Mouse (Mus musculus) hindbrain, embryonic 16.5 days (tissue): ENCODE measurements around the gene Gna11. TPM values are rescaled to one million over a fixed set of nuclear protein-coding genes. Genes with fewer than 3 reads are reported as not detected.

ENCODE experiments used
- ATAC-seq: fragments of 200-750 bp; cut with Nextera tagmentation; 2 replicates; pipeline ENCODE4 v1.8.0; 2017; ENCODE audit warnings: moderate TSS enrichment, moderate library complexity
- H3K27ac ChIP-seq: fragments of 300-500 bp; sonication (generic); 2 replicates; pipeline ENCODE4 v1.5.1; 2014; ENCODE audit warnings: low read depth, mild to moderate bottlenecking, control low read depth, low read length, moderate library complexity
- H3K27me3 ChIP-seq: fragments of 300-500 bp; sonication (generic); replicated peaks from 2 replicates; pipeline ENCODE4 v1.6.1; 2014; ENCODE audit warnings: low read length; ENCODE audit not compliant: control insufficient read depth, insufficient read depth
- H3K36me3 ChIP-seq: fragments of 300-500 bp; sonication (generic); 2 replicates; pipeline ENCODE4 v1.6.1; 2014; ENCODE audit warnings: mild to moderate bottlenecking, low read length, moderate library complexity, mixed read lengths; ENCODE audit not compliant: control insufficient read depth, insufficient read depth
- H3K4me1 ChIP-seq: fragments of 300-500 bp; sonication (generic); 2 replicates; pipeline ENCODE4 v1.6.1; 2014; ENCODE audit warnings: low read depth, low read length; ENCODE audit not compliant: control insufficient read depth, insufficient read depth
- H3K4me2 ChIP-seq: fragments of 300-500 bp; sonication (generic); 2 replicates; pipeline ENCODE4 v1.6.1; 2014; ENCODE audit warnings: mild to moderate bottlenecking, low read length, control low read depth, moderate library complexity
- H3K4me3 ChIP-seq: fragments of 300-500 bp; sonication (generic); 2 replicates; pipeline ENCODE4 v1.5.1; 2014; ENCODE audit warnings: mild to moderate bottlenecking, low read length, control low read depth, moderate library complexity
- H3K9ac ChIP-seq: fragments of 300-500 bp; sonication (generic); 2 replicates; pipeline ENCODE4 v1.6.1; 2014; ENCODE audit warnings: low read depth, mild to moderate bottlenecking, control low read depth, low read length, moderate library complexity
- H3K9me3 ChIP-seq: fragments of 300-500 bp; sonication (generic); 2 replicates; pipeline ENCODE4 v1.6.1; 2014; ENCODE audit warnings: mild to moderate bottlenecking, low read length, moderate library complexity; ENCODE audit not compliant: control insufficient read depth
- WGBS: fragments of 180-500 bp; shearing (Covaris S2); extraction: QIAGEN DNeasy Blood & Tissue Kit; methylation state at CpG from one replicate; pipeline ENCODE4 v1.1.7; 2014; 5-methylcytosine and 5-hydroxymethylcytosine counted together
- polyA plus RNA-seq: library from polyadenylated mRNA; unstranded; fragments of >200 nt; fragmentation: Nextera tagmentation; extraction: Ambion mirVana; gene quantifications from 2 replicates; pipeline ENCODE4 v1.2.1, GENCODE M21; 2015

The Gna11 gene
- polyA plus RNA-seq, result 96.0 and 104 TPM in 2 replicates

GRCm38 (mm10) chr10:81545161-81545747 is at the start of gene Gna11:
Gna11 (minus strand) TSS chr10:81545190.
- Histone ChIP-seq H3K4me1 (peaks cover 29% of the 10 kb centered on the region), H3K9ac (peak within 1 kb of the TSS; percentile 96), H3K27me3 (no peaks in the 10 kb centered on the region), H3K4me2 (peak within 1 kb of the TSS; percentile 66), H3K27ac (peak within 1 kb of the TSS; percentile 92), H3K36me3 (no peaks in the 10 kb centered on the region), H3K9me3 (no peaks in the 10 kb centered on the region), H3K4me3 (peak within 1 kb of the TSS; percentile 72)
- under 1% methylated on average over 48 of the region's 59 CpGs for WGBS
- ATAC-seq, result peak; percentile 97

GRCm38 (mm10) chr10:81593935-81594334 is 48.9 kb upstream of the Gna11 start:
- ATAC-seq, result no peak
- Histone ChIP-seq H3K9ac (no peak overlapping the region), H3K27ac (no peak overlapping the region), H3K4me3 (no peak overlapping the region), H3K36me3 (no peaks in the 10 kb centered on the region), H3K4me1 (peaks cover 24% of the 10 kb centered on the region), H3K4me2 (no peak overlapping the region), H3K9me3 (no peaks in the 10 kb centered on the region), H3K27me3 (peaks cover 26% of the 10 kb centered on the region)
- WGBS, result 72% methylated on average over 16 of the region's 18 CpGs

GRCm38 (mm10) chr10:81593223-81593622 is 48.2 kb upstream of the Gna11 start:
- WGBS, result 69% methylated on average over 4 of the region's 4 CpGs
- Histone ChIP-seq H3K36me3 (no peaks in the 10 kb centered on the region), H3K27me3 (peaks cover 26% of the 10 kb centered on the region), H3K4me3 (no peak overlapping the region), H3K9ac (no peak overlapping the region), H3K4me1 (peaks cover 24% of the 10 kb centered on the region), H3K4me2 (no peak overlapping the region), H3K9me3 (no peaks in the 10 kb centered on the region), H3K27ac (no peak overlapping the region)
- ATAC-seq, result no peak

GRCm38 (mm10) chr10:81592631-81593030 is 47.6 kb upstream of the Gna11 start:
- Histone ChIP-seq H3K36me3 (0 out of 2 replicates have a peak, but pooled peaks cover 2% of the 10 kb centered on the region), H3K9ac (no peak overlapping the region), H3K9me3 (no peaks in the 10 kb centered on the region), H3K4me1 (peaks cover 22% of the 10 kb centered on the region), H3K4me3 (no peak overlapping the region), H3K27ac (no peak overlapping the region), H3K4me2 (no peak overlapping the region), H3K27me3 (peaks cover 26% of the 10 kb centered on the region)
- no peak for ATAC-seq
- WGBS, result 79% methylated on average over 7 of the region's 7 CpGs

GRCm38 (mm10) chr10:81591846-81592245 is 46.9 kb upstream of the Gna11 start:
- 66% methylated on average over 9 of the region's 9 CpGs for whole genome bisulfite sequencing
- 0 out of 2 replicates have a peak, but pooled peaks cover 4% of the 10 kb centered on the region for H3K36me3 ChIP-seq
- H3K4me2 ChIP-seq, result no peak overlapping the region
- H3K9me3 ChIP-seq, result no peaks in the 10 kb centered on the region
- H3K27ac ChIP-seq, result no peak overlapping the region
- H3K4me1 ChIP-seq, result peaks cover 15% of the 10 kb centered on the region
- H3K4me3 ChIP-seq, result no peak overlapping the region
- no peak overlapping the region for H3K9ac ChIP-seq
- H3K27me3 ChIP-seq, result peaks cover 32% of the 10 kb centered on the region
- no peak for ATAC-seq

GRCm38 (mm10) chr10:81588739-81589138 is 43.7 kb upstream of the Gna11 start:
- Histone ChIP-seq H3K27ac (no peak overlapping the region), H3K4me3 (no peak overlapping the region), H3K9ac (no peak overlapping the region), H3K36me3 (0 out of 2 replicates have a peak, but pooled peaks cover 4% of the 10 kb centered on the region), H3K4me2 (no peak overlapping the region), H3K4me1 (no peaks in the 10 kb centered on the region), H3K9me3 (no peaks in the 10 kb centered on the region), H3K27me3 (peaks cover 34% of the 10 kb centered on the region)
- 66% methylated on average over 7 of the region's 7 CpGs for WGBS
- ATAC-seq, result no peak

GRCm38 (mm10) chr10:81583347-81583746 is 38.4 kb upstream of the Gna11 start:
- H3K9ac ChIP-seq, result no peak overlapping the region
- no peak for ATAC-seq
- WGBS, result 41% methylated on average over 6 of the region's 6 CpGs
- H3K27ac ChIP-seq, result no peak overlapping the region
- peaks cover 3% of the 10 kb centered on the region; the same call in 1 of the 2 replicates for H3K4me1 ChIP-seq
- no peak overlapping the region for H3K4me3 ChIP-seq
- no peak overlapping the region for H3K4me2 ChIP-seq
- peaks cover 29% of the 10 kb centered on the region for H3K27me3 ChIP-seq
- H3K9me3 ChIP-seq, result no peaks in the 10 kb centered on the region
- 0 out of 2 replicates have a peak, but pooled peaks cover 4% of the 10 kb centered on the region for H3K36me3 ChIP-seq

GRCm38 (mm10) chr10:81580441-81581070 is 35.6 kb upstream of the Gna11 start:
- H3K4me2 ChIP-seq, result no peak overlapping the region
- no peaks in the 10 kb centered on the region for H3K9me3 ChIP-seq
- no peak for ATAC-seq
- 58% methylated on average over 25 of the region's 25 CpGs for WGBS
- H3K36me3 ChIP-seq, result no peaks in the 10 kb centered on the region
- peaks cover 32% of the 10 kb centered on the region for H3K27me3 ChIP-seq
- peaks cover 10% of the 10 kb centered on the region for H3K4me1 ChIP-seq
- H3K9ac ChIP-seq, result no peak overlapping the region
- H3K27ac ChIP-seq, result no peak overlapping the region
- no peak overlapping the region for H3K4me3 ChIP-seq

- Histone ChIP-seq H3K4me2 (no peak overlapping the region), H3K27me3 (peaks cover 32% of the 10 kb centered on the region), H3K36me3 (no peaks in the 10 kb centered on the region), H3K27ac (no peak overlapping the region), H3K9me3 (no peaks in the 10 kb centered on the region), H3K9ac (no peak overlapping the region), H3K4me1 (peaks cover 13% of the 10 kb centered on the region), H3K4me3 (no peak overlapping the region)
- WGBS, result 59% methylated on average over 4 of the region's 4 CpGs
- no peak for ATAC-seq
Observed at GRCm38 (mm10) chr10:81579967-81580366, 35.0 kb upstream of the Gna11 start.
